Mouse (Mus musculus) erythroblast, embryonic 14.5 days (primary cell): ENCODE measurements at regions not wholly inside any gene's neighbourhood (a gene's known extent, or its start where the extent isn't known, plus 50 kb on each side); places are given as distances from the start of the nearest gene placed in this dataset.

Experiments
- GATA1 ChIP-seq: IDR thresholded peaks from 2 replicates; pipeline ENCODE4 v1.6.1; 2012; ENCODE audit warnings: low read length, inconsistent platforms, mixed read lengths
- TAL1 ChIP-seq: IDR thresholded peaks from 3 replicates; pipeline ENCODE4 v1.6.1; 2012; ENCODE audit warnings: low read length, inconsistent platforms, mixed read lengths

- TF ChIP-seq TAL1 (no peak), GATA1 (no peak)
These were observed 93.7 kb upstream of the Plcl2 start for GRCm38 (mm10) chr17:50415331-50416005.
